Mouse (Mus musculus) forebrain, embryonic 14.5 days (tissue): ENCODE measurements at regions not wholly inside any gene's neighbourhood (a gene's known extent, or its start where the extent isn't known, plus 50 kb on each side); places are given as distances from the start of the nearest gene placed in this dataset.

Experiments used
- ATAC-seq: fragments of 200-750 bp; cut with Nextera tagmentation; 2 replicates; pipeline ENCODE4 v1.8.0; 2017; ENCODE audit warnings: mild to moderate bottlenecking, moderate library complexity
- DNase-seq: peaks from one replicate; pipeline ENCODE4 v3.0.0-alpha.2; 2015; ENCODE audit warnings: low spot score
- H3K27ac ChIP-seq: fragments of 300-500 bp; sonication (generic); 2 replicates; pipeline ENCODE4 v1.5.1; 2014; ENCODE audit warnings: low read depth, mild to moderate bottlenecking, control low read depth, low read length, moderate library complexity
- H3K27me3 ChIP-seq: fragments of 300-500 bp; sonication (generic); replicated peaks from 2 replicates; pipeline ENCODE4 v1.6.1; 2014; ENCODE audit warnings: low read length, control low read depth, mixed read lengths; ENCODE audit not compliant: control insufficient read depth, insufficient read depth
- H3K36me3 ChIP-seq: fragments of 300-500 bp; sonication (generic); 2 replicates; pipeline ENCODE4 v1.6.1; 2014; ENCODE audit warnings: low read length, control low read depth; ENCODE audit not compliant: control insufficient read depth, insufficient read depth
- H3K4me1 ChIP-seq: fragments of 300-500 bp; sonication (generic); 2 replicates; pipeline ENCODE4 v1.6.1; 2014; ENCODE audit warnings: antibody characterized with exemption, low read length, control low read depth; ENCODE audit not compliant: control insufficient read depth, insufficient read depth
- H3K4me2 ChIP-seq: fragments of 300-500 bp; sonication (generic); 2 replicates; pipeline ENCODE4 v1.6.1; 2014; ENCODE audit warnings: mild to moderate bottlenecking, control low read depth, low read length
- H3K4me3 ChIP-seq: fragments of 300-500 bp; sonication (generic); 2 replicates; pipeline ENCODE4 v1.5.1; 2014; ENCODE audit warnings: low read depth, low read length, control low read depth
- H3K9ac ChIP-seq: fragments of 300-500 bp; sonication (generic); 2 replicates; pipeline ENCODE4 v1.6.1; 2014; ENCODE audit warnings: mild to moderate bottlenecking, low read length, control low read depth, moderate library complexity
- H3K9me3 ChIP-seq: fragments of 300-500 bp; sonication (generic); replicated peaks from 2 replicates; pipeline ENCODE4 v1.6.1; 2016; ENCODE audit warnings: low read length, control low read depth, mixed read lengths; ENCODE audit not compliant: control insufficient read depth
- WGBS: fragments of 180-500 bp; shearing (Covaris S2); extraction: QIAGEN DNeasy Blood & Tissue Kit; methylation state at CpG from one replicate; pipeline ENCODE4 v1.1.7; 2014; 5-methylcytosine and 5-hydroxymethylcytosine counted together

- no peak overlapping the region for H3K4me3 ChIP-seq
- H3K9me3 ChIP-seq = no peaks in the 10 kb centered on the region
- WGBS = 58% methylated on average over 4 of the region's 4 CpGs
- H3K27ac ChIP-seq = no peak overlapping the region
- no peaks in the 10 kb centered on the region for H3K36me3 ChIP-seq
- ATAC-seq = no peak; the same call in 1 of the 2 replicates
- peaks cover 8% of the 10 kb centered on the region for H3K4me1 ChIP-seq
- H3K4me2 ChIP-seq = no peak overlapping the region
- H3K9ac ChIP-seq = no peak overlapping the region
- DNase-seq = peak; percentile 44
- H3K27me3 ChIP-seq = no peaks in the 10 kb centered on the region
Measured at GRCm38 (mm10) chr4:131493726-131494125, 344.4 kb downstream of the Ptpru start.

- 17% methylated on average over 5 of the region's 5 CpGs for WGBS
- Histone ChIP-seq H3K9ac (no peak overlapping the region), H3K4me2 (no peak overlapping the region), H3K4me3 (no peak overlapping the region), H3K27me3 (no peaks in the 10 kb centered on the region), H3K36me3 (no peaks in the 10 kb centered on the region), H3K9me3 (no peaks in the 10 kb centered on the region), H3K4me1 (peaks cover 8% of the 10 kb centered on the region), H3K27ac (no peak overlapping the region)
- peak; percentile 63 for DNase-seq
- ATAC-seq = no peak
Measured at GRCm38 (mm10) chr4:131496900-131497299, 341.2 kb downstream of the Ptpru start.

GRCm38 (mm10) chr4:131500928-131501650 lies 337.0 kb downstream of the Ptpru start:
- Histone ChIP-seq H3K4me1 (peaks cover 4% of the 10 kb centered on the region), H3K27ac (no peak overlapping the region), H3K9me3 (no peaks in the 10 kb centered on the region), H3K4me3 (no peak overlapping the region), H3K27me3 (no peaks in the 10 kb centered on the region), H3K9ac (no peak overlapping the region), H3K4me2 (no peak overlapping the region), H3K36me3 (no peaks in the 10 kb centered on the region)
- WGBS = 86% methylated on average over 10 of the region's 10 CpGs
- ATAC-seq (no peak), DNase-seq (no peak)

GRCm38 (mm10) chr4:131508154-131508553 lies 329.9 kb downstream of the Ptpru start:
- H3K27me3 ChIP-seq = no peaks in the 10 kb centered on the region
- 79% methylated on average over 7 of the region's 7 CpGs for WGBS
- H3K9me3 ChIP-seq = no peaks in the 10 kb centered on the region
- no peaks in the 10 kb centered on the region for H3K4me1 ChIP-seq
- DNase-seq (no peak), ATAC-seq (no peak)
- no peak overlapping the region for H3K27ac ChIP-seq
- no peaks in the 10 kb centered on the region for H3K36me3 ChIP-seq
- no peak overlapping the region for H3K9ac ChIP-seq
- H3K4me2 ChIP-seq = no peak overlapping the region
- no peak overlapping the region for H3K4me3 ChIP-seq

GRCm38 (mm10) chr4:131511586-131511985 lies 326.5 kb downstream of the Ptpru start:
- Histone ChIP-seq H3K9me3 (no peaks in the 10 kb centered on the region), H3K4me3 (no peak overlapping the region), H3K4me2 (no peak overlapping the region), H3K27me3 (no peaks in the 10 kb centered on the region), H3K4me1 (no peaks in the 10 kb centered on the region), H3K36me3 (no peaks in the 10 kb centered on the region), H3K27ac (no peak overlapping the region), H3K9ac (no peak overlapping the region)
- DNase-seq (no peak), ATAC-seq (no peak)
- 71% methylated on average over 3 of the region's 3 CpGs for WGBS

- ATAC-seq = no peak
- Histone ChIP-seq H3K4me2 (no peak overlapping the region), H3K9ac (no peak overlapping the region), H3K27me3 (no peaks in the 10 kb centered on the region), H3K4me3 (no peak overlapping the region), H3K4me1 (no peaks in the 10 kb centered on the region), H3K36me3 (no peaks in the 10 kb centered on the region), H3K27ac (no peak overlapping the region), H3K9me3 (no peaks in the 10 kb centered on the region)
- DNase-seq = no peak
- WGBS = 77% methylated on average over 7 of the region's 7 CpGs
Measured at GRCm38 (mm10) chr4:131512768-131513167, 325.3 kb downstream of the Ptpru start.

GRCm38 (mm10) chr4:131520636-131521306 lies 317.3 kb downstream of the Ptpru start:
- Histone ChIP-seq H3K9ac (no peak overlapping the region), H3K4me3 (no peak overlapping the region), H3K4me1 (no peaks in the 10 kb centered on the region), H3K27me3 (no peaks in the 10 kb centered on the region), H3K36me3 (no peaks in the 10 kb centered on the region), H3K4me2 (no peak overlapping the region), H3K27ac (no peak overlapping the region), H3K9me3 (no peaks in the 10 kb centered on the region)
- DNase-seq = no peak
- no peak for ATAC-seq
- 75% methylated on average over 10 of the region's 10 CpGs for WGBS

GRCm38 (mm10) chr4:131521307-131521651 lies 316.8 kb downstream of the Ptpru start:
- no peak overlapping the region for H3K4me3 ChIP-seq
- no peak overlapping the region for H3K27ac ChIP-seq
- ATAC-seq (no peak), DNase-seq (no peak)
- no peaks in the 10 kb centered on the region for H3K9me3 ChIP-seq
- H3K27me3 ChIP-seq = no peaks in the 10 kb centered on the region
- 73% methylated on average over 8 of the region's 8 CpGs for WGBS
- H3K4me1 ChIP-seq = no peaks in the 10 kb centered on the region
- no peak overlapping the region for H3K4me2 ChIP-seq
- H3K36me3 ChIP-seq = no peaks in the 10 kb centered on the region
- H3K9ac ChIP-seq = no peak overlapping the region

- H3K27ac ChIP-seq = no peak overlapping the region
- no peaks in the 10 kb centered on the region for H3K9me3 ChIP-seq
- no peaks in the 10 kb centered on the region for H3K36me3 ChIP-seq
- H3K27me3 ChIP-seq = no peaks in the 10 kb centered on the region
- ATAC-seq (no peak), DNase-seq (no peak)
- 80% methylated on average over 3 of the region's 3 CpGs for WGBS
- no peaks in the 10 kb centered on the region for H3K4me1 ChIP-seq
- H3K4me3 ChIP-seq = no peak overlapping the region
- H3K4me2 ChIP-seq = no peak overlapping the region
- H3K9ac ChIP-seq = no peak overlapping the region
Measured at GRCm38 (mm10) chr4:131525236-131525635, 312.9 kb downstream of the Ptpru start.
